Mouse (Mus musculus): ENCODE results near the gene Zfp101.
A peak's percentile ranks its signal among the peaks of the same experiment; 100 is the strongest.

Gene Zfp101

GRCm38 (mm10) chr17:33394182-33395034, at the start of gene Zfp101:
Zfp101 (minus strand) TSS chr17:33394641.
- peak; percentile 93 for DNase-seq (ENCODE audit: low read depth, low spot score)

- DNase-seq (ENCODE audit: low read depth, low spot score), result no peak
These were observed 46.7 kb upstream of the Zfp101 start for GRCm38 (mm10) chr17:33441159-33441558.

GRCm38 (mm10) chr17:33439922-33440321, 45.5 kb upstream of the Zfp101 start:
- no peak for DNase-seq (ENCODE audit: low read depth, low spot score)

GRCm38 (mm10) chr17:33439148-33439547, 44.7 kb upstream of the Zfp101 start:
- DNase-seq (ENCODE audit: low read depth, low spot score), result peak; percentile 79

- DNase-seq (ENCODE audit: low read depth, low spot score), result no peak
These were observed 37.8 kb upstream of the Zfp101 start, which contains the start of gene Actl9 for GRCm38 (mm10) chr17:33432019-33432946. Actl9 (plus strand) TSS chr17:33432896.

GRCm38 (mm10) chr17:33392271-33392670, 2.2 kb downstream of the Zfp101 start:
- no peak for DNase-seq (ENCODE audit: low read depth, low spot score)

- DNase-seq (ENCODE audit: low read depth, low spot score), result no peak
These were observed 8.7 kb downstream of the Zfp101 start for GRCm38 (mm10) chr17:33385705-33386104.

- DNase-seq (ENCODE audit: low read depth, low spot score), result no peak
These were observed 21.6 kb downstream of the Zfp101 start for GRCm38 (mm10) chr17:33372795-33373194.

- peak; percentile 90 for DNase-seq (ENCODE audit: low read depth, low spot score)
These were observed 35.7 kb downstream of the Zfp101 start, which contains the start of gene Zfp81 for GRCm38 (mm10) chr17:33358411-33359384. Zfp81 (minus strand) TSS chr17:33358878.

GRCm38 (mm10) chr17:33352981-33353380, 41.5 kb downstream of the Zfp101 start:
- no peak for DNase-seq (ENCODE audit: low read depth, low spot score)

Data from forelimb bud, embryonic 11.5 days (tissue).